Mouse (Mus musculus) liver, embryonic 13.5 days (tissue): ENCODE results near the gene Fasn. TPM values are rescaled to one million over a fixed set of nuclear protein-coding genes. Genes with fewer than 3 reads are reported as not detected.
"Not testable (repeated sequence)": the region's sequence is repeated elsewhere in the genome, so short reads cannot be mapped to it uniquely, and the experiment has no call there.

Source experiments
- ATAC-seq: fragments of 200-750 bp; cut with Nextera tagmentation; 2 replicates; pipeline ENCODE4 v1.8.0; 2017; ENCODE audit warnings: low read depth, mild to moderate bottlenecking, moderate number of reproducible peaks, moderate library complexity
- DNase-seq: peaks from one replicate; pipeline ENCODE4 v3.0.0; 2022
- H3K27ac ChIP-seq: fragments of 300-500 bp; sonication (generic); 2 replicates; pipeline ENCODE4 v1.5.1; 2015; ENCODE audit warnings: moderate library complexity, mild to moderate bottlenecking, inconsistent platforms
- H3K27me3 ChIP-seq: fragments of 300-500 bp; sonication (generic); 2 replicates; pipeline ENCODE4 v1.6.1; 2015; ENCODE audit warnings: mild to moderate bottlenecking, inconsistent platforms
- H3K36me3 ChIP-seq: fragments of 300-500 bp; sonication (generic); 2 replicates; pipeline ENCODE4 v1.6.1; 2015; ENCODE audit warnings: mild to moderate bottlenecking, inconsistent platforms
- H3K4me1 ChIP-seq: fragments of 300-500 bp; sonication (generic); replicated peaks from 2 replicates; pipeline ENCODE4 v1.6.1; 2015; ENCODE audit warnings: inconsistent platforms
- H3K4me2 ChIP-seq: fragments of 300-500 bp; sonication (generic); 2 replicates; pipeline ENCODE4 v1.6.1; 2015; ENCODE audit warnings: inconsistent platforms, mild to moderate bottlenecking, moderate library complexity
- H3K4me3 ChIP-seq: fragments of 300-500 bp; sonication (generic); replicated peaks from 2 replicates; pipeline ENCODE4 v1.5.1; 2015; ENCODE audit warnings: mild to moderate bottlenecking, inconsistent platforms
- H3K9ac ChIP-seq: fragments of 300-500 bp; sonication (generic); 2 replicates; pipeline ENCODE4 v1.6.1; 2015; ENCODE audit warnings: mild to moderate bottlenecking, inconsistent platforms
- H3K9me3 ChIP-seq: fragments of 300-500 bp; sonication (generic); replicated peaks from 2 replicates; pipeline ENCODE4 v1.6.1; 2016; ENCODE audit warnings: inconsistent platforms
- WGBS: fragments of 180-500 bp; shearing (Covaris S2); methylation state at CpG from one replicate; pipeline ENCODE4 v1.1.7; 2015; ENCODE audit not compliant: insufficient replicate concordance; 5-methylcytosine and 5-hydroxymethylcytosine counted together
- polyA plus RNA-seq: library from polyadenylated mRNA; unstranded; fragments of >200 nt; fragmentation: Nextera tagmentation; extraction: Ambion mirVana; gene quantifications from 2 replicates; pipeline ENCODE4 v1.2.1, GENCODE M21; 2015

The Fasn gene
- polyA plus RNA-seq, 1 experiment from 2014 or later, result 15.3 TPM

GRCm38 (mm10) chr11:120775774-120776469 is 48.4 kb downstream of the Fasn start:
- 23% methylated on average over 15 of the region's 15 CpGs for WGBS
- no peak overlapping the region for H3K9ac ChIP-seq

GRCm38 (mm10) chr11:120773463-120774190 is 50.7 kb downstream of the Fasn start:
- no peak for DNase-seq
- Histone ChIP-seq H3K9ac (no peak overlapping the region), H3K4me3 (no peak overlapping the region), H3K36me3 (no peaks in the 10 kb centered on the region), H3K4me1 (peaks cover 4% of the 10 kb centered on the region), H3K4me2 (no peak overlapping the region), H3K27me3 (0 out of 2 replicates have a peak, but pooled peaks cover 4% of the 10 kb centered on the region), H3K27ac (no peak overlapping the region), H3K9me3 (no peaks in the 10 kb centered on the region)
- WGBS, result 73% methylated on average over 7 of the region's 7 CpGs
- ATAC-seq, result no peak

More at GRCm38 (mm10) chr11:120775774-120776469, 48.4 kb downstream of the Fasn start:
- Histone ChIP-seq H3K4me2 (no peak overlapping the region), H3K36me3 (peaks cover 8% of the 10 kb centered on the region; the same call in 1 of the 2 replicates), H3K9me3 (no peaks in the 10 kb centered on the region), H3K4me3 (no peak overlapping the region), H3K27me3 (0 out of 2 replicates have a peak, but pooled peaks cover 4% of the 10 kb centered on the region), H3K4me1 (peaks cover 4% of the 10 kb centered on the region), H3K27ac (no peak overlapping the region)
- DNase-seq, result peak; percentile 85
- ATAC-seq, result peak; percentile 85

GRCm38 (mm10) chr11:120772749-120773148 is 51.6 kb downstream of the Fasn start:
- 68% methylated on average over 3 of the region's 3 CpGs for WGBS

GRCm38 (mm10) chr11:120768206-120768605 is 56.1 kb downstream of the Fasn start:
- WGBS, result 60% methylated on average over 1 of the region's 1 CpGs
- Histone ChIP-seq H3K4me1 (peaks cover 3% of the 10 kb centered on the region; the same call in 1 of the 2 replicates), H3K4me3 (no peak overlapping the region), H3K9ac (no peak overlapping the region), H3K36me3 (no peaks in the 10 kb centered on the region), H3K27me3 (peaks cover 11% of the 10 kb centered on the region), H3K4me2 (no peak overlapping the region), H3K27ac (no peak overlapping the region), H3K9me3 (no peaks in the 10 kb centered on the region)
- ATAC-seq, result no peak
- DNase-seq, result no peak

More at GRCm38 (mm10) chr11:120772749-120773148, 51.6 kb downstream of the Fasn start:
- H3K9me3 ChIP-seq, result no peaks in the 10 kb centered on the region
- H3K27me3 ChIP-seq, result 0 out of 2 replicates have a peak, but pooled peaks cover 4% of the 10 kb centered on the region
- H3K4me2 ChIP-seq, result no peak overlapping the region
- ATAC-seq (no peak), DNase-seq (no peak)
- peaks cover 7% of the 10 kb centered on the region for H3K4me1 ChIP-seq
- H3K27ac ChIP-seq, result no peak overlapping the region
- H3K36me3 ChIP-seq, result no peaks in the 10 kb centered on the region
- H3K9ac ChIP-seq, result no peak overlapping the region
- H3K4me3 ChIP-seq, result no peak overlapping the region

GRCm38 (mm10) chr11:120767023-120767422 is 57.3 kb downstream of the Fasn start:
- H3K9me3 ChIP-seq, H3K4me3 ChIP-seq, H3K36me3 ChIP-seq, H3K4me2 ChIP-seq, H3K9ac ChIP-seq, DNase-seq, ATAC-seq, H3K4me1 ChIP-seq, H3K27ac ChIP-seq: not testable (repeated sequence)
- WGBS, result 25% methylated on average over 4 of the region's 7 CpGs
- H3K27me3 ChIP-seq, result peaks cover 21% of the 10 kb centered on the region

- Histone ChIP-seq H3K9me3 (peaks cover 14% of the 10 kb centered on the region), H3K27me3 (peaks cover 30% of the 10 kb centered on the region)
- not testable (repeated sequence) for DNase-seq, H3K9ac ChIP-seq, H3K4me1 ChIP-seq, H3K4me2 ChIP-seq, H3K27ac ChIP-seq, H3K36me3 ChIP-seq, H3K4me3 ChIP-seq
- ATAC-seq, result 0 out of 2 replicates have a peak, but pooled peaks have one; percentile 34
- 11% methylated on average over 11 of the region's 23 CpGs for WGBS
Measured at GRCm38 (mm10) chr11:120763121-120763999, 61.0 kb downstream of the Fasn start.

GRCm38 (mm10) chr11:120762672-120763041 is 61.7 kb downstream of the Fasn start, which contains the start of gene Hmga1b:
Hmga1b (plus strand) TSS chr11:120762794.
- not testable (repeated sequence) for H3K4me3 ChIP-seq, H3K27ac ChIP-seq, ATAC-seq, H3K4me2 ChIP-seq, H3K4me1 ChIP-seq, H3K36me3 ChIP-seq, H3K9ac ChIP-seq, DNase-seq
- H3K9me3 ChIP-seq, result peaks cover 21% of the 10 kb centered on the region
- H3K27me3 ChIP-seq, result peaks cover 30% of the 10 kb centered on the region
- 20% methylated on average over 14 of the region's 14 CpGs for WGBS

- 53% methylated on average over 14 of the region's 14 CpGs for WGBS
- Histone ChIP-seq H3K4me1 (no peaks in the 10 kb centered on the region), H3K27me3 (peaks cover 30% of the 10 kb centered on the region), H3K9me3 (peaks cover 27% of the 10 kb centered on the region), H3K27ac (no peak overlapping the region), H3K36me3 (no peaks in the 10 kb centered on the region), H3K4me3 (no peak overlapping the region), H3K9ac (no peak overlapping the region), H3K4me2 (no peak overlapping the region)
- no peak for DNase-seq
- no peak for ATAC-seq
Measured at GRCm38 (mm10) chr11:120761811-120762671, 62.3 kb downstream of the Fasn start.

- no peak for DNase-seq
- no peak overlapping the region for H3K4me2 ChIP-seq
- WGBS, result 79% methylated on average over 9 of the region's 9 CpGs
- no peaks in the 10 kb centered on the region for H3K36me3 ChIP-seq
- peaks cover 27% of the 10 kb centered on the region for H3K27me3 ChIP-seq
- no peak for ATAC-seq
- no peak overlapping the region for H3K9ac ChIP-seq
- no peak overlapping the region for H3K27ac ChIP-seq
- peaks cover 31% of the 10 kb centered on the region for H3K9me3 ChIP-seq
- H3K4me1 ChIP-seq, result no peaks in the 10 kb centered on the region
- no peak overlapping the region for H3K4me3 ChIP-seq
Measured at GRCm38 (mm10) chr11:120760236-120760635, 64.1 kb downstream of the Fasn start.
